Mouse (Mus musculus): Measurements from ENCODE around the gene Rbbp6. TPM values are rescaled to one million over a fixed set of nuclear protein-coding genes. Genes with fewer than 3 reads are reported as not detected.

The Rbbp6 gene
- polyA plus RNA-seq, 2 experiments: 34.4 to 66.1 TPM

DNA sequence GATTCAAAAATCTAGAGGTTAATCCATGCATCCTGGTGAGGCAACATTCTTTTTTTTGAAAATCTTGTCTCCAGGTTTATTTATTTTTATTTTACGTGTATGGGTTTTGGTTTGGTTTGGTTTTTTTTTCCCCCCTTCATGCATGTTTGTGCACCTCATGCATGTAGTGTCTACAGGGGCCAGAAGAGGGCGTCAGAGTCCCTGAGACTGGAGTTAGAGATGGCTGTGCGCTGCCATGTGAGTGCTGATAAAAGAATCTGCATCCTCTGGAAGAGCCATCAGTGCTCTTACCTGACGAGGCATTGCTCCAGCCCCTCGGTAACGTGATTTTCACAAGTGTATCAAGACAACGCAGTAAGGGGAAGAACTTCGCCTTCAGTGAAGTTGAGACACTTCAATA, 23.4 kb upstream of the Rbbp6 start:
- Histone ChIP-seq H3K27me3 (ENCODE audit: control insufficient read depth, insufficient read depth, low read length) (no peaks in the 10 kb centered on the region), H3K4me2 (replicated peaks; ENCODE audit: low read depth, low read length, severe bottlenecking) (no peak overlapping the region), H3K9ac (ENCODE audit: low read depth, low read length, severe bottlenecking) (no peak overlapping the region), H3K4me1 (ENCODE audit: control insufficient read depth, insufficient read depth, low read length) (no peaks in the 10 kb centered on the region), H3K4me3 (replicated peaks; ENCODE audit: low read length) (no peak overlapping the region), H3K9me3 (ENCODE audit: control insufficient read depth, low read length) (no peaks in the 10 kb centered on the region), H3K27ac (replicated peaks; ENCODE audit: low read depth, low read length) (no peak overlapping the region), H3K36me3 (ENCODE audit: control insufficient read depth, insufficient read depth, low read length) (no peaks in the 10 kb centered on the region)
- TF ChIP-seq POLR2A (IDR thresholded peaks at IDR 0.05; ENCODE audit: borderline replicate concordance, extremely low read depth, insufficient read depth, insufficient read length): no peak
- 89% methylated on average over 8 of the region's 8 CpGs for WGBS
- DNase-seq (ENCODE audit: low spot score) (no peak), ATAC-seq (ENCODE audit: low FRiP score, low read depth) (no peak)

DNA sequence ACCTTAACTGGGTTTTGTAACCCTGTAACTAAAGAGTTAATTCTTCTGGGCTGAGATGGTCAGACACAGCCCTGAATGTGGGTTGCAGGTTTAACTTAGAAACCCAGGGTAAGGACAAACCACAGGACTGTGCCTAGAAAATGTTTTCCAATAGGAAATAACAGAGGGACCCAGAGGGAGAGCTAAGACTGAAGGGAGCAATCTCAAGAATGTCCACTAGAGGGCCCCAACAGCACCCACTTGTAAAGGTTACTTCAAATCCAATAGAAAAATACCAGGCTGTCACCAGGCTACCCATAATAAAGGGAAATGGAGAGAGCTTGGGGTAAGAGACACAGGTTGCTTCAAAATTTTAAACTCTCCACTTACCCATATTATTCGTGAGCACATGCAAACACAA, 20.3 kb upstream of the Rbbp6 start:
- Histone ChIP-seq H3K9me3 (ENCODE audit: control insufficient read depth, low read length) (no peaks in the 10 kb centered on the region), H3K27me3 (ENCODE audit: control insufficient read depth, insufficient read depth, low read length) (no peaks in the 10 kb centered on the region), H3K4me2 (replicated peaks; ENCODE audit: low read depth, low read length, severe bottlenecking) (no peak overlapping the region), H3K4me3 (replicated peaks; ENCODE audit: low read length) (no peak overlapping the region), H3K4me1 (ENCODE audit: control insufficient read depth, insufficient read depth, low read length) (no peaks in the 10 kb centered on the region), H3K27ac (replicated peaks; ENCODE audit: low read depth, low read length) (no peak overlapping the region), H3K36me3 (ENCODE audit: control insufficient read depth, insufficient read depth, low read length) (no peaks in the 10 kb centered on the region), H3K9ac (ENCODE audit: low read depth, low read length, severe bottlenecking) (no peak overlapping the region)
- ATAC-seq (ENCODE audit: low FRiP score, low read depth) (no peak), DNase-seq (ENCODE audit: low spot score) (peak; percentile 87)
- WGBS: 6% methylated on average over 1 of the region's 1 CpGs
- no peak for TF ChIP-seq POLR2A (IDR thresholded peaks at IDR 0.05; ENCODE audit: borderline replicate concordance, extremely low read depth, insufficient read depth, insufficient read length)

GRCm38 (mm10) chr7:122949268-122949667, 16.2 kb upstream of the Rbbp6 start:
- Histone ChIP-seq H3K27me3 (ENCODE audit: control insufficient read depth, insufficient read depth, low read length) (no peaks in the 10 kb centered on the region), H3K4me1 (ENCODE audit: control insufficient read depth, insufficient read depth, low read length) (no peaks in the 10 kb centered on the region), H3K36me3 (ENCODE audit: control insufficient read depth, insufficient read depth, low read length) (no peaks in the 10 kb centered on the region), H3K9ac (ENCODE audit: low read depth, low read length, severe bottlenecking) (no peak overlapping the region), H3K4me2 (replicated peaks; ENCODE audit: low read depth, low read length, severe bottlenecking) (no peak overlapping the region), H3K27ac (replicated peaks; ENCODE audit: low read depth, low read length) (no peak overlapping the region), H3K9me3 (ENCODE audit: control insufficient read depth, low read length) (no peaks in the 10 kb centered on the region), H3K4me3 (replicated peaks; ENCODE audit: low read length) (no peak overlapping the region)
- no peak for ATAC-seq (ENCODE audit: low FRiP score, low read depth)
- 65% methylated on average over 3 of the region's 3 CpGs for WGBS
- DNase-seq (ENCODE audit: low spot score): no peak
- no peak for TF ChIP-seq POLR2A (IDR thresholded peaks at IDR 0.05; ENCODE audit: borderline replicate concordance, extremely low read depth, insufficient read depth, insufficient read length)

- H3K9me3 ChIP-seq (ENCODE audit: control insufficient read depth, low read length): no peaks in the 10 kb centered on the region
- DNase-seq (ENCODE audit: low spot score) (no peak), ATAC-seq (ENCODE audit: low FRiP score, low read depth) (no peak)
- no peaks in the 10 kb centered on the region for H3K27me3 ChIP-seq (ENCODE audit: control insufficient read depth, insufficient read depth, low read length)
- no peaks in the 10 kb centered on the region for H3K4me1 ChIP-seq (ENCODE audit: control insufficient read depth, insufficient read depth, low read length)
- no peak for TF ChIP-seq POLR2A (IDR thresholded peaks at IDR 0.05; ENCODE audit: borderline replicate concordance, extremely low read depth, insufficient read depth, insufficient read length)
- no peak overlapping the region for H3K27ac ChIP-seq (replicated peaks; ENCODE audit: low read depth, low read length)
- no peak overlapping the region for H3K4me2 ChIP-seq (replicated peaks; ENCODE audit: low read depth, low read length, severe bottlenecking)
- no peak overlapping the region for H3K9ac ChIP-seq (ENCODE audit: low read depth, low read length, severe bottlenecking)
- H3K4me3 ChIP-seq (replicated peaks; ENCODE audit: low read length): no peak overlapping the region
- no peaks in the 10 kb centered on the region for H3K36me3 ChIP-seq (ENCODE audit: control insufficient read depth, insufficient read depth, low read length)
- 68% methylated on average over 4 of the region's 4 CpGs for WGBS
Measured at GRCm38 (mm10) chr7:122951464-122951863, 14.0 kb upstream of the Rbbp6 start.

DNA sequence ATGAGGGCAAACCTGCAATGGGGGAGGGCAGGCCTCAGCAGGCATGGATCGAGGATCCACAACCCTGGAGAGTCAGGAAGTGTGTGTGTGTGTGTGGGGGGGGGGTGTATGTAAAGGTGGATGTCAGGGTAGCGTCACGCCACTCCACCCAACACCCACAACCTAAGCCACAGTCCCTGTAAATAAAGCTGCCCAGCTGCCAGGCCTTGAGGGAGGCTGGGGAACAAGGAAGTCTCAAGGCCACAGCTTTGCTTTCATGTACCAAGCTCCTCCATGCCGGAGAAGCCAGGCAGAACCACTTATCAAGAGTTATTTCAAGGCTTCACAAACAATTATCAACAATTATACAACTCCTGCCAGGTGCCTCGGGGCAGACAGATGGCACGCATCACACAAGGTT, 13.4 kb upstream of the Rbbp6 start:
- Histone ChIP-seq H3K27ac (replicated peaks; ENCODE audit: low read depth, low read length) (no peak overlapping the region), H3K9me3 (ENCODE audit: control insufficient read depth, low read length) (no peaks in the 10 kb centered on the region), H3K4me1 (ENCODE audit: control insufficient read depth, insufficient read depth, low read length) (no peaks in the 10 kb centered on the region), H3K36me3 (ENCODE audit: control insufficient read depth, insufficient read depth, low read length) (no peaks in the 10 kb centered on the region), H3K4me3 (replicated peaks; ENCODE audit: low read length) (no peak overlapping the region), H3K9ac (ENCODE audit: low read depth, low read length, severe bottlenecking) (no peak overlapping the region), H3K27me3 (ENCODE audit: control insufficient read depth, insufficient read depth, low read length) (no peaks in the 10 kb centered on the region), H3K4me2 (replicated peaks; ENCODE audit: low read depth, low read length, severe bottlenecking) (no peak overlapping the region)
- no peak for TF ChIP-seq POLR2A (IDR thresholded peaks at IDR 0.05; ENCODE audit: borderline replicate concordance, extremely low read depth, insufficient read depth, insufficient read length)
- ATAC-seq (ENCODE audit: low FRiP score, low read depth) (no peak), DNase-seq (ENCODE audit: low spot score) (no peak)
- WGBS: 59% methylated on average over 6 of the region's 6 CpGs
